Mouse (Mus musculus) liver, postnatal 0 days (tissue): ENCODE data around the gene Thsd7a. TPM values are rescaled to one million over a fixed set of nuclear protein-coding genes. Genes with fewer than 3 reads are reported as not detected.

Experiments
- ATAC-seq: fragments of 200-750 bp; cut with Nextera tagmentation; 2 replicates; pipeline ENCODE4 v1.8.0; 2017; ENCODE audit warnings: mild to moderate bottlenecking, moderate library complexity
- DNase-seq: peaks from one replicate; pipeline ENCODE4 v3.0.0-alpha.2; 2016
- H3K27ac ChIP-seq: fragments of 300-500 bp; sonication (generic); 2 replicates; pipeline ENCODE4 v1.5.1; 2014; ENCODE audit warnings: antibody characterized with exemption, moderate library complexity, mild to moderate bottlenecking, low read depth
- H3K27me3 ChIP-seq: fragments of 300-500 bp; sonication (generic); 2 replicates; pipeline ENCODE4 v1.6.1; 2014; ENCODE audit warnings: low read length, control low read depth, mixed read lengths; ENCODE audit not compliant: insufficient read depth
- H3K36me3 ChIP-seq: fragments of 300-500 bp; sonication (generic); replicated peaks from 2 replicates; pipeline ENCODE4 v1.6.1; 2014; ENCODE audit warnings: mild to moderate bottlenecking, control low read depth, low read length, moderate library complexity, mixed read lengths; ENCODE audit not compliant: insufficient read depth
- H3K4me1 ChIP-seq: fragments of 300-500 bp; sonication (generic); 2 replicates; pipeline ENCODE4 v1.6.1; 2014; ENCODE audit warnings: antibody characterized with exemption, mild to moderate bottlenecking, control low read depth; ENCODE audit not compliant: insufficient read depth
- H3K4me2 ChIP-seq: fragments of 300-500 bp; sonication (generic); 2 replicates; pipeline ENCODE4 v1.6.1; 2014; ENCODE audit warnings: low read depth, mild to moderate bottlenecking, low read length, moderate library complexity, mixed read lengths
- H3K4me3 ChIP-seq: fragments of 300-500 bp; sonication (generic); 2 replicates; pipeline ENCODE4 v1.5.1; 2014; ENCODE audit warnings: low read depth, low read length
- H3K9ac ChIP-seq: fragments of 300-500 bp; sonication (generic); replicated peaks from 2 replicates; pipeline ENCODE4 v1.6.1; 2014; ENCODE audit warnings: mild to moderate bottlenecking, moderate library complexity
- H3K9me3 ChIP-seq: fragments of 300-500 bp; sonication (generic); 2 replicates; pipeline ENCODE4 v1.6.1; 2016; ENCODE audit warnings: mild to moderate bottlenecking, control low read depth, low read length, mixed read lengths
- CTCF ChIP-seq: sonication (generic); IDR thresholded peaks from 2 replicates; pipeline ENCODE4 v1.5.1; 2016; ENCODE audit warnings: antibody characterized with exemption, low read depth
- EP300 ChIP-seq: IDR thresholded peaks from 2 replicates; pipeline ENCODE4 v1.6.1; 2016; ENCODE audit warnings: antibody characterized with exemption, low read depth, mild to moderate bottlenecking
- whole genome bisulfite sequencing: fragments of 180-500 bp; shearing (Covaris S2); extraction: QIAGEN DNeasy Blood & Tissue Kit; methylation state at CpG from one replicate; pipeline ENCODE4 v1.1.7; 2014; ENCODE audit not compliant: insufficient replicate concordance; 5-methylcytosine and 5-hydroxymethylcytosine counted together
- polyA plus RNA-seq: library from polyadenylated mRNA; unstranded; fragments of >200 nt; fragmentation: Nextera tagmentation; extraction: Ambion mirVana; gene quantifications from 2 replicates; pipeline ENCODE4 v1.2.1, GENCODE M21; 2015

The Thsd7a gene
- polyA plus RNA-seq, 1 experiment from 2014 or later = 0.33 TPM

GRCm38 (mm10) chr6:12562336-12562735 lies 186.9 kb downstream of the Thsd7a start:
- no peak for TF ChIP-seq CTCF
- no peak for TF ChIP-seq EP300
- 68% methylated on average over 3 of the region's 3 CpGs for WGBS
- H3K9me3 ChIP-seq = no peaks in the 10 kb centered on the region
- ATAC-seq (no peak), DNase-seq (no peak)
- no peaks in the 10 kb centered on the region for H3K27me3 ChIP-seq
- H3K9ac ChIP-seq = no peak overlapping the region
- no peaks in the 10 kb centered on the region for H3K4me1 ChIP-seq
- no peak overlapping the region for H3K27ac ChIP-seq
- H3K36me3 ChIP-seq = no peaks in the 10 kb centered on the region
- H3K4me2 ChIP-seq = no peak overlapping the region
- H3K4me3 ChIP-seq = no peak overlapping the region

GRCm38 (mm10) chr6:12560500-12560899 lies 188.7 kb downstream of the Thsd7a start:
- TF ChIP-seq CTCF (no peak), EP300 (no peak)
- ATAC-seq (no peak), DNase-seq (no peak)
- H3K4me1 ChIP-seq = no peaks in the 10 kb centered on the region
- no peak overlapping the region for H3K27ac ChIP-seq
- no peak overlapping the region for H3K9ac ChIP-seq
- no peaks in the 10 kb centered on the region for H3K27me3 ChIP-seq
- no peaks in the 10 kb centered on the region for H3K36me3 ChIP-seq
- no peak overlapping the region for H3K4me3 ChIP-seq
- H3K4me2 ChIP-seq = no peak overlapping the region
- H3K9me3 ChIP-seq = no peaks in the 10 kb centered on the region
- 84% methylated on average over 2 of the region's 2 CpGs for WGBS

- no peak overlapping the region for H3K9ac ChIP-seq
- H3K4me2 ChIP-seq = no peak overlapping the region
- H3K4me1 ChIP-seq = no peaks in the 10 kb centered on the region
- no peak for ATAC-seq
- no peaks in the 10 kb centered on the region for H3K27me3 ChIP-seq
- no peaks in the 10 kb centered on the region for H3K36me3 ChIP-seq
- H3K4me3 ChIP-seq = no peak overlapping the region
- no peak for TF ChIP-seq EP300
- TF ChIP-seq CTCF = no peak
- 84% methylated on average over 32 of the region's 32 CpGs for WGBS
- no peak overlapping the region for H3K27ac ChIP-seq
- H3K9me3 ChIP-seq = no peaks in the 10 kb centered on the region
- no peak for DNase-seq
Observed at GRCm38 (mm10) chr6:12555114-12556099, 193.8 kb downstream of the Thsd7a start.

GRCm38 (mm10) chr6:12551176-12551575 lies 198.0 kb downstream of the Thsd7a start:
- no peaks in the 10 kb centered on the region for H3K9me3 ChIP-seq
- WGBS = 78% methylated on average over 3 of the region's 3 CpGs

GRCm38 (mm10) chr6:12550054-12550655 lies 199.1 kb downstream of the Thsd7a start:
- H3K27me3 ChIP-seq = no peaks in the 10 kb centered on the region
- H3K27ac ChIP-seq = no peak overlapping the region
- ATAC-seq (no peak), DNase-seq (no peak)
- no peak overlapping the region for H3K9ac ChIP-seq
- H3K4me2 ChIP-seq = no peak overlapping the region
- TF ChIP-seq EP300 (no peak), CTCF (no peak)
- WGBS = 64% methylated on average over 4 of the region's 4 CpGs
- no peaks in the 10 kb centered on the region for H3K9me3 ChIP-seq
- no peaks in the 10 kb centered on the region for H3K4me1 ChIP-seq
- no peaks in the 10 kb centered on the region for H3K36me3 ChIP-seq
- no peak overlapping the region for H3K4me3 ChIP-seq

More at GRCm38 (mm10) chr6:12551176-12551575, 198.0 kb downstream of the Thsd7a start:
- no peak overlapping the region for H3K9ac ChIP-seq
- no peak for TF ChIP-seq CTCF
- TF ChIP-seq EP300 = no peak
- ATAC-seq (no peak), DNase-seq (no peak)
- no peak overlapping the region for H3K4me3 ChIP-seq
- no peak overlapping the region for H3K27ac ChIP-seq
- H3K36me3 ChIP-seq = no peaks in the 10 kb centered on the region
- H3K4me1 ChIP-seq = no peaks in the 10 kb centered on the region
- H3K27me3 ChIP-seq = no peaks in the 10 kb centered on the region
- H3K4me2 ChIP-seq = no peak overlapping the region

GRCm38 (mm10) chr6:12544096-12544495 lies 205.1 kb downstream of the Thsd7a start:
- Histone ChIP-seq H3K9ac (no peak overlapping the region), H3K4me1 (no peaks in the 10 kb centered on the region), H3K9me3 (no peaks in the 10 kb centered on the region), H3K36me3 (no peaks in the 10 kb centered on the region), H3K4me3 (no peak overlapping the region), H3K27ac (no peak overlapping the region), H3K27me3 (no peaks in the 10 kb centered on the region), H3K4me2 (no peak overlapping the region)
- DNase-seq = no peak
- 39% methylated on average over 5 of the region's 5 CpGs for WGBS
- TF ChIP-seq CTCF (no peak), EP300 (no peak)
- no peak for ATAC-seq
